Mouse (Mus musculus) left cerebral cortex, adult 8-10 months (tissue): ENCODE data around the gene Zfp560. TPM values are rescaled to one million over a fixed set of nuclear protein-coding genes. Genes with fewer than 3 reads are reported as not detected.
"Not testable (repeated sequence)": the region's sequence is repeated elsewhere in the genome, so short reads cannot be mapped to it uniquely, and the experiment has no call there.

Experiments used
- DNase-seq, 2 experiments: peaks; one replicate each; pipeline ENCODE4 v3.0.0; 2022; ENCODE audit warnings: low spot score in 2 of 2
- total RNA-seq, 4 experiments: library from RNA; stranded (reverse); gene quantifications; 2 replicates each; pipeline ENCODE4 v1.2.4; 2022

Gene Zfp560
- 10 to 100 TPM; 10.6 to 13.9 (median 10.8) TPM for total RNA-seq

- DNase-seq, result peak; percentile 62 to 86
Measured at GRCm38 (mm10) chr9:20384532-20385342, at the start of gene Zfp560. Gene Zfp560 (minus strand): TSS chr9:20385177.

- no peak for DNase-seq
Measured at GRCm38 (mm10) chr9:20430004-20430403, 45.0 kb upstream of the Zfp560 start.

GRCm38 (mm10) chr9:20411460-20411859, 26.5 kb upstream of the Zfp560 start:
- DNase-seq, result no peak

- DNase-seq, result no peak
Measured at GRCm38 (mm10) chr9:20409319-20409718, 24.3 kb upstream of the Zfp560 start.

GRCm38 (mm10) chr9:20385343-20385703, 346 bp upstream of the Zfp560 start:
- DNase-seq, result peak in 1 of 2 experiments; percentile 3

GRCm38 (mm10) chr9:20383659-20384058, 1.3 kb downstream of the Zfp560 start:
- no peak for DNase-seq

GRCm38 (mm10) chr9:20374712-20375111, 10.3 kb downstream of the Zfp560 start:
- DNase-seq, result no peak

GRCm38 (mm10) chr9:20367311-20367710, 17.7 kb downstream of the Zfp560 start:
- no peak for DNase-seq

GRCm38 (mm10) chr9:20348501-20348900, 36.5 kb downstream of the Zfp560 start:
- DNase-seq, result no peak

GRCm38 (mm10) chr9:20335994-20336393, 49.0 kb downstream of the Zfp560 start, which contains the start of gene Olfr18:
Gene Olfr18 (minus strand): TSS chr9:20336094.
- DNase-seq, result no peak

- DNase-seq, result no peak
Measured at GRCm38 (mm10) chr9:20298232-20298631, 86.7 kb downstream of the Zfp560 start, which contains the start of gene Olfr873. Gene Olfr873 (plus strand): TSS chr9:20298532.

GRCm38 (mm10) chr9:20295562-20295961, 89.4 kb downstream of the Zfp560 start:
- DNase-seq, result not testable (repeated sequence)

Other genes starting within 250 kb of the Zfp560 start
- gene Olfr870, start 211.1 kb downstream of the Zfp560 start, total RNA-seq, result not detected
- not detected for gene Olfr871, start 173.0 kb downstream of the Zfp560 start, total RNA-seq
- gene Olfr872, start 148.1 kb downstream of the Zfp560 start, total RNA-seq, result not detected
- not detected for gene Olfr39, start 102.8 kb downstream of the Zfp560 start, total RNA-seq
- gene Olfr873, start 86.6 kb downstream of the Zfp560 start, total RNA-seq, result not detected
- not detected for gene Olfr18, start 49.1 kb downstream of the Zfp560 start, total RNA-seq
- 10 to 100 TPM; 25.2 to 30.1 (median 26.4) TPM for gene Zfp26, start 75.0 kb upstream of the Zfp560 start, total RNA-seq
- 10 to 100 TPM; 24.8 to 29.0 (median 24.8) TPM for gene Zfp426, start 107.6 kb upstream of the Zfp560 start, total RNA-seq
- 10 to 100 TPM; 38.8 to 52.8 (median 43.8) TPM for gene Zfp266, start 136.2 kb upstream of the Zfp560 start, total RNA-seq
- gene Zfp846, start 196.1 kb upstream of the Zfp560 start, total RNA-seq, result 10 to 100 TPM; 16.4 to 21.1 (median 18.7) TPM